Mouse (Mus musculus): Measurements from ENCODE around the gene Gm14399. TPM values are rescaled to one million over a fixed set of nuclear protein-coding genes. Genes with fewer than 3 reads are reported as not detected.
"Not testable (repeated sequence)": the region's sequence is repeated elsewhere in the genome, so short reads cannot be mapped to it uniquely, and the experiment has no call there.

Gm14399 gene
- polyA plus RNA-seq (2015; fragmentation: Nextera tagmentation; extraction: Ambion mirVana), result 8.0 and 8.6 TPM in 2 replicates

GRCm38 (mm10) chr2:175141993-175142295, at the start of gene Gm14399:
Gm14399 (minus strand) TSS chr2:175142012.
- H3K36me3 ChIP-seq, result not testable (repeated sequence)
- H3K4me2 ChIP-seq, result peak within 1 kb of the TSS; percentile 40
- 15% methylated on average over 1 of the region's 2 CpGs for WGBS

GRCm38 (mm10) chr2:175179008-175179407, 37.2 kb upstream of the Gm14399 start:
- WGBS, result 41% methylated on average over 1 of the region's 1 CpGs
- not testable (repeated sequence) for H3K4me2 ChIP-seq; H3K9ac ChIP-seq; H3K27ac ChIP-seq; H3K27me3 ChIP-seq; H3K4me1 ChIP-seq; H3K36me3 ChIP-seq; H3K4me3 ChIP-seq; H3K9me3 ChIP-seq; ATAC-seq (ENCODE audit: borderline replicate concordance, extremely low read depth, low FRiP score, low TSS enrichment)

More at GRCm38 (mm10) chr2:175141993-175142295, at the start of gene Gm14399:
- peak within 1 kb of the TSS; percentile 42 for H3K9ac ChIP-seq
- H3K27me3 ChIP-seq; H3K27ac ChIP-seq; H3K4me1 ChIP-seq; H3K9me3 ChIP-seq; ATAC-seq (ENCODE audit: borderline replicate concordance, extremely low read depth, low FRiP score, low TSS enrichment): not testable (repeated sequence)
- peak within 1 kb of the TSS; percentile 51 for H3K4me3 ChIP-seq

GRCm38 (mm10) chr2:175176312-175176711, 34.5 kb upstream of the Gm14399 start:
- no peak overlapping the region for H3K9ac ChIP-seq
- H3K4me3 ChIP-seq, result no peak overlapping the region
- H3K36me3 ChIP-seq, result no peaks in the 10 kb centered on the region
- no peaks in the 10 kb centered on the region for H3K9me3 ChIP-seq
- H3K27ac ChIP-seq, result no peak overlapping the region
- no peaks in the 10 kb centered on the region for H3K27me3 ChIP-seq
- ATAC-seq (ENCODE audit: borderline replicate concordance, extremely low read depth, low FRiP score, low TSS enrichment), result no peak
- no peaks in the 10 kb centered on the region for H3K4me1 ChIP-seq
- WGBS, result 80% methylated on average over 6 of the region's 6 CpGs
- no peak overlapping the region for H3K4me2 ChIP-seq

GRCm38 (mm10) chr2:175175401-175176180, 33.8 kb upstream of the Gm14399 start, which contains the start of gene Gm14443:
Gm14443 (minus strand) TSS chr2:175175871.
- H3K4me2 ChIP-seq; H3K36me3 ChIP-seq; H3K9me3 ChIP-seq; H3K4me3 ChIP-seq; H3K9ac ChIP-seq; ATAC-seq (ENCODE audit: borderline replicate concordance, extremely low read depth, low FRiP score, low TSS enrichment); H3K4me1 ChIP-seq; H3K27ac ChIP-seq; H3K27me3 ChIP-seq: not testable (repeated sequence)
- 73% methylated on average over 12 of the region's 12 CpGs for WGBS

GRCm38 (mm10) chr2:175174058-175174457, 32.2 kb upstream of the Gm14399 start:
- H3K4me1 ChIP-seq; H3K4me2 ChIP-seq; H3K4me3 ChIP-seq; H3K36me3 ChIP-seq; ATAC-seq (ENCODE audit: borderline replicate concordance, extremely low read depth, low FRiP score, low TSS enrichment); H3K9me3 ChIP-seq; H3K9ac ChIP-seq; H3K27ac ChIP-seq; H3K27me3 ChIP-seq: not testable (repeated sequence)
- 79% methylated on average over 2 of the region's 2 CpGs for WGBS

GRCm38 (mm10) chr2:175172906-175173595, 31.2 kb upstream of the Gm14399 start:
- ATAC-seq (ENCODE audit: borderline replicate concordance, extremely low read depth, low FRiP score, low TSS enrichment); H3K4me1 ChIP-seq; H3K9ac ChIP-seq; H3K27ac ChIP-seq; H3K4me2 ChIP-seq; H3K27me3 ChIP-seq; H3K9me3 ChIP-seq; H3K4me3 ChIP-seq; H3K36me3 ChIP-seq: not testable (repeated sequence)
- 82% methylated on average over 3 of the region's 3 CpGs for WGBS

- 83% methylated on average over 3 of the region's 3 CpGs for WGBS
- no peaks in the 10 kb centered on the region for H3K4me1 ChIP-seq
- H3K4me2 ChIP-seq, result no peak overlapping the region
- H3K36me3 ChIP-seq, result no peaks in the 10 kb centered on the region
- H3K9me3 ChIP-seq, result no peaks in the 10 kb centered on the region
- no peaks in the 10 kb centered on the region for H3K27me3 ChIP-seq
- no peak overlapping the region for H3K27ac ChIP-seq
- ATAC-seq (ENCODE audit: borderline replicate concordance, extremely low read depth, low FRiP score, low TSS enrichment), result no peak
- H3K4me3 ChIP-seq, result no peak overlapping the region
- no peak overlapping the region for H3K9ac ChIP-seq
Measured at GRCm38 (mm10) chr2:175172123-175172522, 30.3 kb upstream of the Gm14399 start.

- not testable (repeated sequence) for H3K27me3 ChIP-seq; ATAC-seq (ENCODE audit: borderline replicate concordance, extremely low read depth, low FRiP score, low TSS enrichment); H3K9ac ChIP-seq; H3K27ac ChIP-seq; H3K36me3 ChIP-seq; H3K4me3 ChIP-seq; H3K4me2 ChIP-seq; H3K4me1 ChIP-seq; H3K9me3 ChIP-seq
- WGBS, result 69% methylated on average over 2 of the region's 2 CpGs
Measured at GRCm38 (mm10) chr2:175166870-175167269, 25.1 kb upstream of the Gm14399 start.

GRCm38 (mm10) chr2:175165110-175165509, 23.3 kb upstream of the Gm14399 start:
- H3K9me3 ChIP-seq; H3K4me3 ChIP-seq; H3K36me3 ChIP-seq; ATAC-seq (ENCODE audit: borderline replicate concordance, extremely low read depth, low FRiP score, low TSS enrichment); H3K9ac ChIP-seq; H3K27ac ChIP-seq; H3K4me1 ChIP-seq; H3K27me3 ChIP-seq; H3K4me2 ChIP-seq: not testable (repeated sequence)
- WGBS, result 91% methylated on average over 12 of the region's 12 CpGs

- not testable (repeated sequence) for H3K4me1 ChIP-seq; H3K27ac ChIP-seq; H3K9ac ChIP-seq; H3K9me3 ChIP-seq; H3K4me2 ChIP-seq; ATAC-seq (ENCODE audit: borderline replicate concordance, extremely low read depth, low FRiP score, low TSS enrichment); H3K36me3 ChIP-seq; H3K27me3 ChIP-seq; H3K4me3 ChIP-seq
- 91% methylated on average over 4 of the region's 4 CpGs for WGBS
Measured at GRCm38 (mm10) chr2:175161438-175161837, 19.6 kb upstream of the Gm14399 start.

GRCm38 (mm10) chr2:175158642-175159041, 16.8 kb upstream of the Gm14399 start:
- Histone ChIP-seq H3K36me3 (no peaks in the 10 kb centered on the region), H3K27ac (no peak overlapping the region), H3K4me2 (no peak overlapping the region), H3K9ac (no peak overlapping the region), H3K4me3 (no peak overlapping the region), H3K9me3 (no peaks in the 10 kb centered on the region; the same call in 1 of the 2 replicates), H3K27me3 (no peaks in the 10 kb centered on the region), H3K4me1 (no peaks in the 10 kb centered on the region)
- 82% methylated on average over 3 of the region's 3 CpGs for WGBS
- no peak for ATAC-seq (ENCODE audit: borderline replicate concordance, extremely low read depth, low FRiP score, low TSS enrichment)

GRCm38 (mm10) chr2:175156696-175157095, 14.9 kb upstream of the Gm14399 start:
- Histone ChIP-seq H3K4me3 (no peak overlapping the region), H3K9ac (no peak overlapping the region), H3K4me2 (no peak overlapping the region), H3K4me1 (no peaks in the 10 kb centered on the region), H3K36me3 (no peaks in the 10 kb centered on the region), H3K9me3 (no peaks in the 10 kb centered on the region; the same call in 1 of the 2 replicates), H3K27ac (no peak overlapping the region), H3K27me3 (no peaks in the 10 kb centered on the region)
- 89% methylated on average over 13 of the region's 13 CpGs for WGBS
- ATAC-seq (ENCODE audit: borderline replicate concordance, extremely low read depth, low FRiP score, low TSS enrichment), result no peak
